Mouse (Mus musculus): ENCODE results near the gene Ier5.

DNA sequence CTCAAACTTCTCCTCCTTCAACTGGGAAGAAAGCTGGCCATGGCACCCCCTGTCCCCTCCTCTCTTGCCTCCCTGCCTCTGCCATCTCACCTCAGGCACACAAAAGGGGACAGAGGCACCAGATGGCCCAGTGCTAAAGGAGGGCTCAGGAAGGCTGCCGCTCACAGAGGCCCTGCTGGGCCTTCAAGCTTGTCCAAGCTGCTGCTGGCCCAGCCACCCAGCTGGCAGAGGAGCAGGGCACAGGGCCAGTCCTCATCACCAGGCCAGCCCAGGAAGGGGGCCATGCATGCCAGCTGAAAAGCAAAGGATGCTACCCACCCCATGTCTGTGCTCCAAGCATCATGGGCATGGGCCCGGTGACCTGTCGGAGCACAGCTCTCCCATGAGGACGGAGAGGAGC lies 36.5 kb downstream of the Ier5 start:
- TF ChIP-seq CTCF (IDR thresholded peaks at IDR 0.05 in 2 of 3, conservative IDR thresholded peaks at IDR 0.05 in 1 of 3; ENCODE audit: control insufficient read depth in 1 of 3, insufficient read depth in 1 of 3, low read depth in 2 of 3, low read length in 3 of 3, poor library complexity in 1 of 3, severe bottlenecking in 1 of 3) (no peak), EP300 (IDR thresholded peaks at IDR 0.05; ENCODE audit: low read depth in 1 of 2, low read length in 2 of 2) (no peak), E2F4 (IDR thresholded peaks at IDR 0.05; ENCODE audit: borderline replicate concordance, low read depth, low read length) (no peak), TAL1 (IDR thresholded peaks at IDR 0.05; ENCODE audit: low read length) (no peak), MAZ (IDR thresholded peaks at IDR 0.05; ENCODE audit: low read depth, low read length) (no peak), USF1 (IDR thresholded peaks at IDR 0.05; ENCODE audit: low read depth, low read length) (no peak), CHD2 (IDR thresholded peaks at IDR 0.05; ENCODE audit: low read length) (no peak), POLR2A (IDR thresholded peaks at IDR 0.05; ENCODE audit: control insufficient read depth in 1 of 2, insufficient read depth in 1 of 2, low read depth in 1 of 2, low read length in 2 of 2, poor library complexity in 1 of 2) (no peak), MEF2A (IDR thresholded peaks at IDR 0.05; ENCODE audit: extremely low read depth, insufficient replicate concordance, low read depth, low read length, poor library complexity, severe bottlenecking) (no peak)

Data from MEL (cell line).